Mouse (Mus musculus) liver, embryonic 14.5 days (tissue): ENCODE results near the gene Uap1l1. TPM values are rescaled to one million over a fixed set of nuclear protein-coding genes. Genes with fewer than 3 reads are reported as not detected.

Source experiments
- ATAC-seq: fragments of 200-750 bp; cut with Nextera tagmentation; 2 replicates; pipeline ENCODE4 v1.8.0; 2017; ENCODE audit warnings: moderate number of reproducible peaks, mild to moderate bottlenecking, moderate library complexity; ENCODE audit not compliant: insufficient read depth
- DNase-seq, 3 experiments: peaks; one replicate each; pipeline ENCODE4 v3.0.0-alpha.2; 2012 to 2013; ENCODE audit warnings: low read depth in 3 of 3, low spot score in 3 of 3
- H3K27ac ChIP-seq: fragments of 300-500 bp; sonication (generic); 2 replicates; pipeline ENCODE4 v1.5.1; 2014; ENCODE audit warnings: moderate library complexity, mild to moderate bottlenecking, control low read depth, inconsistent platforms
- H3K27me3 ChIP-seq: fragments of 300-500 bp; sonication (generic); 2 replicates; pipeline ENCODE4 v1.6.1; 2014; ENCODE audit warnings: mild to moderate bottlenecking, low read length, moderate library complexity; ENCODE audit not compliant: control insufficient read depth, insufficient read depth
- H3K36me3 ChIP-seq: fragments of 300-500 bp; sonication (generic); replicated peaks from 2 replicates; pipeline ENCODE4 v1.6.1; 2014; ENCODE audit warnings: low read depth; ENCODE audit not compliant: control insufficient read depth, insufficient read depth
- H3K4me1 ChIP-seq, 2 experiments: fragments of 200-500 bp in 1 of 2; fragments of 300-500 bp in 1 of 2; sonication (generic) in 1 of 2; replicated peaks; 2 replicates each; pipeline ENCODE4 v1.6.1; 2012 to 2014; ENCODE audit warnings: antibody characterized with exemption in 1 of 2, inconsistent platforms in 1 of 2, low read length in 1 of 2; ENCODE audit not compliant: control insufficient read depth in 2 of 2, insufficient read depth in 2 of 2
- H3K4me2 ChIP-seq: fragments of 300-500 bp; sonication (generic); 2 replicates; pipeline ENCODE4 v1.6.1; 2014; ENCODE audit warnings: low read depth, mild to moderate bottlenecking, control low read depth, moderate library complexity
- H3K4me3 ChIP-seq, 2 experiments: fragments of 200-500 bp in 1 of 2; fragments of 300-500 bp in 1 of 2; sonication (generic) in 1 of 2; 2 replicates each; pipeline ENCODE4 v1.5.1; 2012 to 2014; ENCODE audit warnings: low read depth in 2 of 2, low read length in 2 of 2, mild to moderate bottlenecking in 2 of 2, control low read depth in 1 of 2, inconsistent platforms in 1 of 2, moderate library complexity in 1 of 2; ENCODE audit not compliant: insufficient read depth in 1 of 2
- H3K9ac ChIP-seq: fragments of 300-500 bp; sonication (generic); replicated peaks from 2 replicates; pipeline ENCODE4 v1.6.1; 2014; ENCODE audit warnings: mild to moderate bottlenecking, control low read depth, moderate library complexity
- H3K9me3 ChIP-seq: fragments of 300-500 bp; sonication (generic); 2 replicates; pipeline ENCODE4 v1.6.1; 2016; ENCODE audit warnings: low read length, mixed read lengths; ENCODE audit not compliant: control insufficient read depth
- CTCF ChIP-seq: IDR thresholded peaks from 2 replicates; pipeline ENCODE4 v1.5.1; 2016; ENCODE audit warnings: antibody characterized with exemption, low read depth, control low read depth
- EP300 ChIP-seq: IDR thresholded peaks from 2 replicates; pipeline ENCODE4 v1.6.1; 2016; ENCODE audit warnings: antibody characterized with exemption, low read depth
- WGBS: fragments of 180-500 bp; shearing (Covaris S2); extraction: QIAGEN DNeasy Blood & Tissue Kit; methylation state at CpG from one replicate; pipeline ENCODE4 v1.1.7; 2014; ENCODE audit not compliant: insufficient replicate concordance; 5-methylcytosine and 5-hydroxymethylcytosine counted together
- polyA plus RNA-seq, 2 experiments: library from polyadenylated mRNA; depleted of rRNA in 1 of 2; stranded (reverse) in 1 of 2; unstranded in 1 of 2; fragments of >200 nt; fragmentation: Nextera tagmentation in 1 of 2; extraction: Ambion mirVana in 1 of 2; gene quantifications; 2 replicates each; pipeline versions ENCODE4 v1.2.1 to v1.2.3; 2012 to 2014

Uap1l1 gene
- polyA plus RNA-seq, 2 experiments = 3.8 to 9.3 TPM

DNA sequence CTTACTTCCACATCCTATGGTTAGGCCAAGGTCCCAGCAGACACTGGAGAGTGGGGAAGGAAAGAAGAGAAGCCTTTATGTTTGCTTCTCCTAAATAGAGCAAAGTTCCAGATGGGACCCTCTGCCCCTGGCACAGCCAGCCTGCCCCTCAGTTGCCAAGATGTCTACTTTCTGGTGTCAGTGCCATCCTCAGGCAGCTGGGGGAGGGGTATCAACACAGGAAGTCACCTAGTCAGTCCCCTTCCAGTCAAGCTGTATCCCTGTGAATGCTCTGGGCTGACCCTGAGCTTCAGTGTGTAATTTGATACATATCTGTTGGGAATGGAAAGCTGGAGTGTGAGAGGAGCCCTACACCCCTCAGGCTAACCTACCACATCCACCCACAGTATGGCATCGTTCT lies 31.5 kb upstream of the Uap1l1 start:
- WGBS = 29% methylated on average over 1 of the region's 1 CpGs
- no peak overlapping the region for H3K4me2 ChIP-seq

DNA sequence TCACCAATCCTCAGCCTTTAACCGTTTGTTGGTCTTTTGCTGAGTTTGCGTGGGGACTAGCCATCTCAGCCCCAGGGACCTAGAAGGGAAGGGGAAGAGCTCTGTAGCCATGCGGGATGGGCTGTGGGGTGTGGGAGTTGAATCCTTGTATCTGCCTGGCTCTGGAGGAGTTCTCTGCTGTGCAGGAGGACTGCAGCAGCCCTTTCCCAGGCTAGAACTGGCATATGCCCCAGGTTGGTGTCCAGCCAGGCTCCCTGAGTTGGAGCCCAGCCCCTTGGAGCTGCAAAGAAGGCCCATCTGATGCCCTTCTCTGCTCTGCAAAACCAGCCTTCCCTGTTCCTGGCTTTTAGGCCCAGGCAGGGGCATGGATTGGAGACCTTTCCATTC lies 31.1 kb upstream of the Uap1l1 start:
- TF ChIP-seq CTCF (no peak), EP300 (no peak)
- WGBS = 20% methylated on average over 3 of the region's 3 CpGs
- ATAC-seq = no peak

More for the DNA sequence above, 31.5 kb upstream of the Uap1l1 start:
- H3K36me3 ChIP-seq = no peaks in the 10 kb centered on the region
- H3K9ac ChIP-seq = no peak overlapping the region
- no peak for TF ChIP-seq EP300
- TF ChIP-seq CTCF = no peak
- no peak overlapping the region for H3K27ac ChIP-seq
- ATAC-seq = no peak
- H3K4me1 ChIP-seq = no peaks in the 10 kb centered on the region; a peak in 1 of 4 replicates
- H3K4me3 ChIP-seq = no peak overlapping the region
- H3K9me3 ChIP-seq = no peaks in the 10 kb centered on the region
- H3K27me3 ChIP-seq = peaks cover 63% of the 10 kb centered on the region
- no peak for DNase-seq

GRCm38 (mm10) chr2:25395721-25396596 lies 30.5 kb upstream of the Uap1l1 start, which contains the start of gene Entpd2:
Gene Entpd2, plus strand, starts transcription at chr2:25395874.
- H3K27ac ChIP-seq = no peak within 1 kb of the TSS

More for the DNA sequence above, 31.1 kb upstream of the Uap1l1 start:
- Histone ChIP-seq H3K4me1 (no peaks in the 10 kb centered on the region; a peak in 1 of 4 replicates), H3K9ac (no peak overlapping the region), H3K9me3 (no peaks in the 10 kb centered on the region), H3K27ac (no peak overlapping the region), H3K4me3 (no peak overlapping the region), H3K36me3 (no peaks in the 10 kb centered on the region), H3K27me3 (peaks cover 60% of the 10 kb centered on the region), H3K4me2 (no peak overlapping the region)
- no peak for DNase-seq

GRCm38 (mm10) chr2:25394281-25395221 lies 29.1 kb upstream of the Uap1l1 start:
- no peaks in the 10 kb centered on the region for H3K36me3 ChIP-seq
- 31% methylated on average over 3 of the region's 3 CpGs for WGBS
- DNase-seq (no peak), ATAC-seq (no peak)
- TF ChIP-seq CTCF (no peak), EP300 (no peak)
- H3K4me3 ChIP-seq = no peak overlapping the region
- no peak overlapping the region for H3K4me2 ChIP-seq
- no peaks in the 10 kb centered on the region for H3K9me3 ChIP-seq
- H3K27ac ChIP-seq = no peak overlapping the region
- H3K9ac ChIP-seq = no peak overlapping the region
- no peaks in the 10 kb centered on the region; a peak in 1 of 4 replicates for H3K4me1 ChIP-seq
- H3K27me3 ChIP-seq = peaks cover 43% of the 10 kb centered on the region

More at GRCm38 (mm10) chr2:25395721-25396596, 30.5 kb upstream of the Uap1l1 start, which contains the start of gene Entpd2:
- H3K4me2 ChIP-seq = peak within 1 kb of the TSS; percentile 65
- WGBS = 2% methylated on average over 57 of the region's 57 CpGs
- H3K9me3 ChIP-seq = no peaks in the 10 kb centered on the region
- ATAC-seq (no peak), DNase-seq (no peak)
- no peak within 1 kb of the TSS for H3K9ac ChIP-seq
- peaks cover 56% of the 10 kb centered on the region for H3K27me3 ChIP-seq
- no peaks in the 10 kb centered on the region for H3K36me3 ChIP-seq
- no peaks in the 10 kb centered on the region; a peak in 1 of 4 replicates for H3K4me1 ChIP-seq
- H3K4me3 ChIP-seq = peak within 1 kb of the TSS in 1 of 2 experiments; percentile 41; a peak in 2 of 4 replicates
- no peak for TF ChIP-seq CTCF
- no peak for TF ChIP-seq EP300
